Mouse (Mus musculus): ENCODE data around the gene Rps23. TPM values are rescaled to one million over a fixed set of nuclear protein-coding genes. Genes with fewer than 3 reads are reported as not detected.
A peak's percentile ranks its signal among the peaks of the same experiment; 100 is the strongest.

Gene Rps23
- polyA plus RNA-seq, 1 experiment from 2014 or later = 222 TPM

DNA sequence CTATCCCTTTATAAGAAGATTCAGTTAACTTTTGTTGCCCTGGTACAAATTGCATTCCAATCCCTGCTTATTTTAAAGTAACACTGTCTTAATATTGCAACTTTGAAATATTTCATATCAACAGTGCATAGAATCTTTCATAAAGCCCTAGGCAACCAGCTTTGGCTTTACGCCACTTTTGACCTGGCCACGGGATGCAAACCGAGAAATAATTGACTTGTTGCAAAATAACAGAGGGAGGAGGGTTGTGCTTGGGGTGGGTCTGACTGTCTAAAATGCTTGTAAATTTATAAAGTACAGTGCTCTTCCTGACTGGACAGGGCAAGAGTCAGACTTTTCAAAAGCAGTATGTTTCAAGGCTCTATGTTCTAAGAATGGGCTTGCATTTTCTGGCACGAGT lies 41.8 kb downstream of the Rps23 start:
- Histone ChIP-seq H3K4me2 (ENCODE audit: low read depth, low read length) (no peak overlapping the region), H3K27ac (ENCODE audit: low read length) (no peak overlapping the region), H3K4me1 (replicated peaks; ENCODE audit: control insufficient read depth, insufficient read depth, low read length) (no peaks in the 10 kb centered on the region), H3K4me3 (ENCODE audit: low read length) (no peak overlapping the region), H3K9me3 (ENCODE audit: control insufficient read depth, low read length) (no peaks in the 10 kb centered on the region), H3K27me3 (ENCODE audit: control insufficient read depth, insufficient read depth, low read depth, low read length) (no peaks in the 10 kb centered on the region), H3K36me3 (ENCODE audit: control insufficient read depth, insufficient read depth, low read length) (no peaks in the 10 kb centered on the region), H3K9ac (ENCODE audit: low read length) (no peak overlapping the region)
- no peak for ATAC-seq (ENCODE audit: low read depth)
- 73% methylated on average over 4 of the region's 4 CpGs for WGBS

DNA sequence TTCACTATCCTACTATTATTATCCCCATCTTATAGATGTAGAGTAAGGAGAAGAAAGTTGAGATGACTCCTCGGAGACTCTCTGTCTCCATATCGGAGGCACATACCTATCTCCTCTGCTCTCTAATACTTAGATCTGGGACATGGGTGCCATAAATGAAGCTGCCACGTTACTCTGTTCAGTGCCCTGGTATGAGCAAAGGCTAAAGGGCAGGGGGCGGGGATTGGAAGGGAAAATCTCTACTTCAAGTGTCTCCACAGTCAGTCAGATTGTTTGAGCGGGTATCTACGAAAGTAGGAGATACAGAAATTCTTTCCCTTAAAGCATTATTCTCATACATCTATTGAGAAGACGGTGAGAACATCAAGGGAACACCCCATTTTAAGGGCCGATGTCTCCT lies 43.2 kb downstream of the Rps23 start:
- no peak overlapping the region for H3K9ac ChIP-seq (ENCODE audit: low read length)

DNA sequence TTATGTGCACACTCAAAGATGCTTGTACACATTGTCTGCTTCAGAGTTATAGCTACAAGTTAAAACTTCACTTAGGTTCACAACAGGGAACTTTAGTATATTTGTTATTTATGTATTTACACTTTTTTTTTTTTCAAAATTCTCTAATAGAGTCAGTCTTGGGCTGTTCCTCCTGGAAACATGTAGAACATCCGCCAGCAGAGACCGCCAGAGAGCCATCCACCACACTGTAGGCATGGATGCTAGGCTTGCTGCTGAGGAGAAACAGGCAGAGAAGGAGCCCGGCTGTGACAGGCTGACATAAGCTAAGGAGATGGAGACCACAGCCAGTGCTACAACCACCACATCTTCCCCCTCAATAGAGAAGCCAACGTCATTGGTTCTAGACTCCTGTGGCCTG lies 44.7 kb downstream of the Rps23 start:
- Histone ChIP-seq H3K9me3 (ENCODE audit: control insufficient read depth, low read length) (no peaks in the 10 kb centered on the region), H3K4me2 (ENCODE audit: low read depth, low read length) (no peak overlapping the region), H3K4me1 (replicated peaks; ENCODE audit: control insufficient read depth, insufficient read depth, low read length) (no peaks in the 10 kb centered on the region), H3K4me3 (ENCODE audit: low read length) (no peak overlapping the region), H3K27me3 (ENCODE audit: control insufficient read depth, insufficient read depth, low read depth, low read length) (no peaks in the 10 kb centered on the region), H3K27ac (ENCODE audit: low read length) (no peak overlapping the region), H3K9ac (ENCODE audit: low read length) (no peak overlapping the region), H3K36me3 (ENCODE audit: control insufficient read depth, insufficient read depth, low read length) (no peaks in the 10 kb centered on the region)
- peak; percentile 86 for ATAC-seq (ENCODE audit: low read depth)
- WGBS = 7% methylated on average over 4 of the region's 4 CpGs

More for the DNA sequence above, 43.2 kb downstream of the Rps23 start:
- Histone ChIP-seq H3K4me1 (replicated peaks; ENCODE audit: control insufficient read depth, insufficient read depth, low read length) (no peaks in the 10 kb centered on the region), H3K36me3 (ENCODE audit: control insufficient read depth, insufficient read depth, low read length) (no peaks in the 10 kb centered on the region), H3K27me3 (ENCODE audit: control insufficient read depth, insufficient read depth, low read depth, low read length) (no peaks in the 10 kb centered on the region), H3K27ac (ENCODE audit: low read length) (no peak overlapping the region), H3K4me3 (ENCODE audit: low read length) (no peak overlapping the region), H3K4me2 (ENCODE audit: low read depth, low read length) (no peak overlapping the region), H3K9me3 (ENCODE audit: control insufficient read depth, low read length) (no peaks in the 10 kb centered on the region)
- WGBS = 73% methylated on average over 8 of the region's 8 CpGs
- ATAC-seq (ENCODE audit: low read depth) = no peak

DNA sequence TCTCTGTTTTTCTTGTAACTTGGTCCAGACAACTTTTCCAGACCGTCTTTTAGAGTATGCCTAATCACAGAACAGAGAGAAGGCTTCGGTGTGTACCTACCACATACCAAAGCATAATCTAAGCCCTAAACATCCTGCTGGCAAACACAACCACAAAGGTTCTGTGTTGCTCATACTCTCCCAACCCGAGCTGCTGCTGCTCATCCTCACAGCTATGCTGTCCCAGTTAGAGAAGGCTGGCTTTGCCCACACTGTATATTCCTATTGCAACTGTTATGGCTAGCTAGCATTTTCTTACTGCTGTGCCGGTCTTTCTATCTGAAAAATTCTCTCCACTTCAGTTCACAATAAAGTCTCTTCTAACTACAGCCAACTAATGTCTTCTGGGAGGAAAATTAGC lies 46.2 kb downstream of the Rps23 start:
- WGBS = 58% methylated on average over 4 of the region's 4 CpGs
- H3K4me2 ChIP-seq (ENCODE audit: low read depth, low read length) = no peak overlapping the region
- H3K4me3 ChIP-seq (ENCODE audit: low read length) = no peak overlapping the region
- no peak for ATAC-seq (ENCODE audit: low read depth)
- H3K27ac ChIP-seq (ENCODE audit: low read length) = no peak overlapping the region
- no peak overlapping the region for H3K9ac ChIP-seq (ENCODE audit: low read length)
- no peaks in the 10 kb centered on the region for H3K4me1 ChIP-seq (replicated peaks; ENCODE audit: control insufficient read depth, insufficient read depth, low read length)
- no peaks in the 10 kb centered on the region for H3K36me3 ChIP-seq (ENCODE audit: control insufficient read depth, insufficient read depth, low read length)
- no peaks in the 10 kb centered on the region for H3K9me3 ChIP-seq (ENCODE audit: control insufficient read depth, low read length)
- H3K27me3 ChIP-seq (ENCODE audit: control insufficient read depth, insufficient read depth, low read depth, low read length) = no peaks in the 10 kb centered on the region

DNA sequence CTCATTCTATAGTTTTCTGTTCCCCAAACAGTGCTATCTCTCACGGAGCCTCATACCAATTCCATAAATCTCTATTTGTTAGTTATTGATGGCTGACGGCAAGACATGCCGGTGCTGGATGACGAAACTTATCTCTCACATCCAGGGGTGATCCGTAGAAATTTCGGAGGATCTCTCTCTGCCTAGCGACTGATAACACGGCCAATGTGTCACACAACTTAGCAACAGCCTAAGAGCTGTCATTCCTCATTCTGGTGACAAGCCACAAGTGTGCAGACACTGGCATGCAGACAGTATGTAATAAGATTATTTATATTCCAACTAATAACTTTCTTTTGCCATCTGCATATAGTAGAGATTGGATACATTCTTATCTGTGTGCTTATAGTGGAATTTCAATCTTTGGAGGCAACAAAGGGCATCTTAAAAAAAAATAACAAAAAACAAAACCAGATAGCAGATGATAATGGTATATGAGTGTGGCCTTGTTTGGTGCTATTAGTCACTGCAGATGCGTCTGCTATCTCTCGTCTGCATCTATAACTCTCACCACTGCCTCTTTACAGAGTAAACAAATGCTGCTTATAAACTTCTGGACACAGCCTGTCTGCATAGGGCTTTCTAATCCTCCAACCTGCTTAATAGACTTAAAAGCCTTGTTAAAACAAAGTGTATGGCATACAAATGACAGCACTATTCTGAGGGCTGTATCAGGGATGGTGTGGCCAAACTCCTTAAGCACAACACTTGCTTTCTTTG lies 47.7 kb downstream of the Rps23 start:
- Histone ChIP-seq H3K4me3 (ENCODE audit: low read length) (no peak overlapping the region), H3K9me3 (ENCODE audit: control insufficient read depth, low read length) (no peaks in the 10 kb centered on the region), H3K36me3 (ENCODE audit: control insufficient read depth, insufficient read depth, low read length) (no peaks in the 10 kb centered on the region), H3K4me2 (ENCODE audit: low read depth, low read length) (no peak overlapping the region), H3K27me3 (ENCODE audit: control insufficient read depth, insufficient read depth, low read depth, low read length) (no peaks in the 10 kb centered on the region), H3K9ac (ENCODE audit: low read length) (no peak overlapping the region), H3K4me1 (replicated peaks; ENCODE audit: control insufficient read depth, insufficient read depth, low read length) (no peaks in the 10 kb centered on the region), H3K27ac (ENCODE audit: low read length) (no peak overlapping the region)
- 48% methylated on average over 10 of the region's 10 CpGs for WGBS
- no peak for ATAC-seq (ENCODE audit: low read depth)

DNA sequence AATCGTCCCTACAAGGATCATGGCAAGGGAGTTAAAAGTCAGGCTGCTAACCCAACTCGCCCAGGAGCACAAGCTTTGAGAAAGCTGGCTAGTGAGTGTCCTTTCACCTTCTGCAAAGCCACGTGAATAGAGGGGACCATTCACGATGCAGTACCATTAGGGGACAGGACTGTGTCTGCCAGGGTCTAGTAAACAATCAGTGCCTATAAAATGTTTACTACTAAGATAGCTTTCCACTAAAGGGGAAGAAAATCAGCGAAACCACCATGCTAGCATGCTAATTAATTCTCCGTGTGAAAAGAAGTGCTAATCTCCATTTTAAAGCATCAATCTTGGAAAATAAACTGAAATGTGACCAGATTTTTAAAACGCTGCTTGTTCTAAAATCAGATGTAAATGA lies 50.7 kb downstream of the Rps23 start:
- Histone ChIP-seq H3K9me3 (ENCODE audit: control insufficient read depth, low read length) (no peaks in the 10 kb centered on the region), H3K4me2 (ENCODE audit: low read depth, low read length) (no peak overlapping the region), H3K27me3 (ENCODE audit: control insufficient read depth, insufficient read depth, low read depth, low read length) (no peaks in the 10 kb centered on the region), H3K4me3 (ENCODE audit: low read length) (no peak overlapping the region), H3K36me3 (ENCODE audit: control insufficient read depth, insufficient read depth, low read length) (no peaks in the 10 kb centered on the region), H3K27ac (ENCODE audit: low read length) (no peak overlapping the region), H3K4me1 (replicated peaks; ENCODE audit: control insufficient read depth, insufficient read depth, low read length) (no peaks in the 10 kb centered on the region), H3K9ac (ENCODE audit: low read length) (no peak overlapping the region)
- 58% methylated on average over 7 of the region's 7 CpGs for WGBS
- no peak for ATAC-seq (ENCODE audit: low read depth)

Other genes starting within 250 kb of the Rps23 start
- 0.14 TPM in 1 of 2 replicates, not detected in the other for gene Atp6ap1l, start 17.6 kb upstream of the Rps23 start, polyA plus RNA-seq (2015; fragmentation: Nextera tagmentation; extraction: Ambion mirVana)